Mouse (Mus musculus) hindbrain, postnatal 0 days (tissue): ENCODE results near the gene Abcg2. TPM values are rescaled to one million over a fixed set of nuclear protein-coding genes. Genes with fewer than 3 reads are reported as not detected.
"Not testable (repeated sequence)": the region's sequence is repeated elsewhere in the genome, so short reads cannot be mapped to it uniquely, and the experiment has no call there.

Source experiments
- ATAC-seq: fragments of 200-750 bp; cut with Nextera tagmentation; 2 replicates; pipeline ENCODE4 v1.8.0; 2017; ENCODE audit warnings: mild to moderate bottlenecking, moderate TSS enrichment, moderate library complexity
- DNase-seq: peaks from one replicate; pipeline ENCODE4 v3.0.0-alpha.2; 2015; ENCODE audit warnings: low spot score
- H3K27ac ChIP-seq: fragments of 300-500 bp; sonication (generic); 2 replicates; pipeline ENCODE4 v1.5.1; 2014; ENCODE audit warnings: mild to moderate bottlenecking
- H3K27me3 ChIP-seq: fragments of 300-500 bp; sonication (generic); 2 replicates; pipeline ENCODE4 v1.6.1; 2014; ENCODE audit warnings: low read length, mixed read lengths; ENCODE audit not compliant: insufficient read depth
- H3K36me3 ChIP-seq: fragments of 300-500 bp; sonication (generic); 2 replicates; pipeline ENCODE4 v1.6.1; 2014; ENCODE audit warnings: low read length, mixed read lengths; ENCODE audit not compliant: insufficient read depth
- H3K4me1 ChIP-seq: fragments of 300-500 bp; sonication (generic); 2 replicates; pipeline ENCODE4 v1.6.1; 2014; ENCODE audit warnings: antibody characterized with exemption, low read length, mixed read lengths; ENCODE audit not compliant: insufficient read depth
- H3K4me2 ChIP-seq: fragments of 300-500 bp; sonication (generic); 2 replicates; pipeline ENCODE4 v1.6.1; 2014; ENCODE audit warnings: low read depth, mild to moderate bottlenecking, low read length, moderate library complexity, mixed read lengths
- H3K4me3 ChIP-seq: fragments of 300-500 bp; sonication (generic); 2 replicates; pipeline ENCODE4 v1.5.1; 2014; ENCODE audit warnings: low read length
- H3K9ac ChIP-seq: fragments of 300-500 bp; sonication (generic); replicated peaks from 2 replicates; pipeline ENCODE4 v1.6.1; 2014; ENCODE audit warnings: mild to moderate bottlenecking, low read length, moderate library complexity, mixed read lengths
- H3K9me3 ChIP-seq: fragments of 300-500 bp; sonication (generic); 2 replicates; pipeline ENCODE4 v1.6.1; 2016; ENCODE audit warnings: low read length, mixed read lengths
- CTCF ChIP-seq: IDR thresholded peaks from 2 replicates; pipeline ENCODE4 v1.5.1; 2016; ENCODE audit warnings: antibody characterized with exemption, control low read depth, low read depth
- WGBS: fragments of 180-500 bp; shearing (Covaris S2); extraction: QIAGEN DNeasy Blood & Tissue Kit; methylation state at CpG from one replicate; pipeline ENCODE4 v1.1.7; 2014; 5-methylcytosine and 5-hydroxymethylcytosine counted together
- polyA plus RNA-seq: library from polyadenylated mRNA; unstranded; fragments of >200 nt; fragmentation: Nextera tagmentation; extraction: Ambion mirVana; gene quantifications from 2 replicates; pipeline ENCODE4 v1.2.1, GENCODE M21; 2015
- total RNA-seq: library from RNA; depleted of rRNA; stranded (reverse); fragments of >200 nt; gene quantifications from 2 replicates; pipeline ENCODE4 v1.2.3, GENCODE M21; 2014

Abcg2 gene
- total and polyA plus RNA-seq, 2 experiments from 2014 or later = 18.3 to 33.1 TPM

DNA sequence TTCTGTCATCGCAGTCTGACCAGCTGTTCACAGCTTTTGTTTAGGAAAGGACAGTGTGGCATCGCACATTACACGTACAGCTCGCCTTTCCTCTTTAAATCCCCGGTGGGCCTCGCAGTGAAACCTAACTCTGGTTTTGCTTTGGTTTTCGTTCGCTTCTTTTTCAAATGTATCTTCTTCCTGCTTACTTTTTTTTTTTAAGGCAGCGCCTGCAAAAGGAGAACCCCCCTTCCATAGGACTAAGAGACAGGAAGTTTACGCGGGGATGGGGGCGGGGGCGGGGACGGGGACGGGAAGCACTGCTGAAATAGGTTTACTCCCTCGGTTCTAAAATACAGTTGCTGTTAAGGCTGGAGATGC is 12.0 kb downstream of the Abcg2 start:
- Histone ChIP-seq H3K9ac (peak overlapping the region; percentile 2; the same call in 1 of the 2 replicates), H3K36me3 (no peaks in the 10 kb centered on the region), H3K4me2 (peak overlapping the region; percentile 60), H3K4me3 (peak overlapping the region; percentile 31), H3K4me1 (no peaks in the 10 kb centered on the region), H3K27me3 (no peaks in the 10 kb centered on the region), H3K27ac (peak overlapping the region; percentile 22), H3K9me3 (no peaks in the 10 kb centered on the region)
- TF ChIP-seq CTCF = no peak
- ATAC-seq = peak; percentile 83
- peak; percentile 48 for DNase-seq
- WGBS = 14% methylated on average over 16 of the region's 16 CpGs

DNA sequence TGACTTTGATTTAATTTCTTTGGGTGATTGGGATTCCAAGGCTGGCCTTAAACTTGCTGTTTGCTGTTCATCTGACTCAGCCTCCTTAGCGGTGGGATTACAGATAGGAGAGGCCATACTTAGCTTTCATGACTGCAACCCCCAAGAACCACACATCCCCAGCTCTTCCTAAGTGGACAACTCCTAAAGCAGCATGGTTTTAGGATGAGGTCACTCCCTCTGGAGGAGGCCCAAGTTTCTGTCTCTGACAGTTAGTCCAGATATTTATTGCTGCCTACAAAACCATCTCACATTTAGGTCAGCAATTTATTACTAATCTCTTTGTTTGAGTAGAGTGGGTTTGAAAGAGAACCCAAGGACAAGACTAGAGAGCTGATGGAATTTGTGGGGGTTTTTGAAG is 17.8 kb downstream of the Abcg2 start:
- H3K27ac ChIP-seq, H3K4me2 ChIP-seq, DNase-seq, H3K27me3 ChIP-seq, ATAC-seq, H3K4me3 ChIP-seq, H3K9me3 ChIP-seq, H3K4me1 ChIP-seq, H3K36me3 ChIP-seq, H3K9ac ChIP-seq: not testable (repeated sequence)
- WGBS = 93% methylated on average over 1 of the region's 1 CpGs

DNA sequence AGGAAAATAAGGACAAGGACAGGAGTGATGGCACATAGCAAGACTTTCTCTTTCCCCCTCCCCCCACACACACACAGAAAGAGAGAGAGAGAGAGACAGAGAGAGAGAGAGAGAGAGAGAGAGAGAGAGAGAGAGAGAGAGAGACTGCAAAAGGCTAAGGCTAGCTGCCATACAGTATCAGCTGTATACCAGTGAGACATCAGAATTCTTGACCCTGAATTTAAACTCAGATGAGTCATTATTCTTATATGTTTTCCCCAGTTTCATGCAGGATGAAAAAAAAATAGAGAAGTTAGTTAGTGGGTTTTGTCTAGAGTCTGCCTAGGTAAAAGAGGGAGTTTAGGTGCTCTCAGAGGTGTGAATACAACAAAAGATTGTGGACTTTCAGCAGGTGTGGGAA is 18.7 kb downstream of the Abcg2 start:
- not testable (repeated sequence) for H3K4me3 ChIP-seq, H3K27me3 ChIP-seq, ATAC-seq, DNase-seq, H3K27ac ChIP-seq, H3K36me3 ChIP-seq, H3K4me1 ChIP-seq, H3K9ac ChIP-seq, H3K9me3 ChIP-seq, H3K4me2 ChIP-seq

DNA sequence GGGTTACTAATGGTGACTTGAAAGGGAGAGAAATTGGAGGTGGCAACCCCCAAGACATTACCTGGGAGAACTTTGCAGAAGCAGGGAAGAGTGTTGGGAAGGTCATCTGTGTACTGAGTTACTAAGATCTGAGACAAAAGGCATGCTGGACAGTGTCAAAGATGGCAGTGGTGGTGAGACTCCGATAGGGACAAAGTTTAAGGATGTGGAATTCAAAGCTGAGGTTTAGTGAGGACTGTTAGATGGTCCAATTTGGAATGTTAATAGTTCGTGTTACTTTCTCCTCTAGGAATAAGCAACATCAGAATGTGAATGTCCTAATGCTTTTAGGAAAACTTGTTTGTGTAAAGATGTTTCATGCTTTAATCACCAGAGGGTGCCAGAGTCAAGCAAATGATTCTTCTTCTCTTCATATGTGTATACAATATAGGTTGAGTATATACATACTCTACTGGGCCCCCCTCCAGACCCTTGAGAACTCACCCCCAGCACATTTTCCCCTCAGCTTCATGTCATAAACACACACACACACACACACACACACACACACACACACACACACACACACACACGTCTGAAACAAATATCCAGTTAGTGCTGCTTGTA is 19.3 kb downstream of the Abcg2 start:
- 68% methylated on average over 3 of the region's 3 CpGs for WGBS
- H3K9me3 ChIP-seq = not testable (repeated sequence)

GRCm38 (mm10) chr6:58606642-58607041 is 22.3 kb downstream of the Abcg2 start:
- ATAC-seq = no peak
- H3K4me2 ChIP-seq = no peak overlapping the region
- no peak overlapping the region for H3K9ac ChIP-seq
- no peaks in the 10 kb centered on the region for H3K4me1 ChIP-seq
- H3K27ac ChIP-seq = no peak overlapping the region
- H3K36me3 ChIP-seq = no peaks in the 10 kb centered on the region
- WGBS = 82% methylated on average over 4 of the region's 4 CpGs
- no peak overlapping the region for H3K4me3 ChIP-seq
- TF ChIP-seq CTCF = no peak
- no peak for DNase-seq
- 0 out of 2 replicates have a peak, but pooled peaks cover 5% of the 10 kb centered on the region for H3K9me3 ChIP-seq
- no peaks in the 10 kb centered on the region for H3K27me3 ChIP-seq

More for the DNA sequence above, 19.3 kb downstream of the Abcg2 start:
- not testable (repeated sequence) for H3K27me3 ChIP-seq, H3K4me2 ChIP-seq, H3K4me3 ChIP-seq, H3K36me3 ChIP-seq, H3K4me1 ChIP-seq, H3K27ac ChIP-seq, H3K9ac ChIP-seq
- TF ChIP-seq CTCF = peak; percentile 62
- ATAC-seq = peak; percentile 65
- DNase-seq = peak; percentile 55

- Histone ChIP-seq H3K9me3 (0 out of 2 replicates have a peak, but pooled peaks cover 6% of the 10 kb centered on the region), H3K4me1 (no peaks in the 10 kb centered on the region), H3K36me3 (no peaks in the 10 kb centered on the region), H3K27me3 (no peaks in the 10 kb centered on the region), H3K4me2 (no peak overlapping the region), H3K27ac (no peak overlapping the region), H3K9ac (no peak overlapping the region), H3K4me3 (no peak overlapping the region)
- DNase-seq = no peak
- no peak for TF ChIP-seq CTCF
- ATAC-seq = peak; percentile 31; the same call in 1 of the 2 replicates
- 84% methylated on average over 2 of the region's 2 CpGs for WGBS
Observed at GRCm38 (mm10) chr6:58608422-58608821, 24.1 kb downstream of the Abcg2 start.

- DNase-seq = no peak
- TF ChIP-seq CTCF = no peak
- ATAC-seq = 0 out of 2 replicates have a peak, but pooled peaks have one; percentile 45
- H3K36me3 ChIP-seq = no peaks in the 10 kb centered on the region
- H3K9me3 ChIP-seq = 0 out of 2 replicates have a peak, but pooled peaks cover 6% of the 10 kb centered on the region
- H3K4me1 ChIP-seq = no peaks in the 10 kb centered on the region
- no peaks in the 10 kb centered on the region for H3K27me3 ChIP-seq
- WGBS = 83% methylated on average over 6 of the region's 6 CpGs
- H3K4me3 ChIP-seq = no peak overlapping the region
- H3K9ac ChIP-seq = no peak overlapping the region
- no peak overlapping the region for H3K27ac ChIP-seq
- H3K4me2 ChIP-seq = no peak overlapping the region
Observed at GRCm38 (mm10) chr6:58609919-58610759, 25.8 kb downstream of the Abcg2 start.
